Mouse (Mus musculus) adrenal gland, adult (tissue): ENCODE results near the gene Tmem202.

Source experiments
- DNase-seq, 2 experiments: peaks; one replicate each; pipeline ENCODE4 v3.0.0; 2022 to 2023; ENCODE audit warnings: low spot score in 1 of 2; ENCODE audit not compliant: inconsistent age in 2 of 2

Tmem202 gene

DNA sequence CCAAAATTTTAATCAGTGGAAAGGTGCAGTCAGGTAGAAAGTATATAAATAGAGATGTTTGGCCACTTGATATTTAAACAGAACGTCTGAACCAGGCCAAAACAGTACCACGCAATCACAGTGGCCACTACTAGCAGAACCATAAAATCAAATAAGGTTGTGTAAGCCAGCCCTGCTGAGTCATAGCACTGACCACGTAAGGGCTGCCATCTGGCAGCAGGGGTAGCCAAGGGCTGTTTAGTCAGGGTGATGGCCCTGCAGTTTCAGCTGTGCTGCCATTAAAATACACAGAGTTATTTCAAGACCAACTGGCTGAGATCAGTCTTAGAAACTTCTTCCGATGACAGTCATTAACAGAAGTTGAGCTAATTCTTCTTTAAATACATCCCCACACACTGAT lies 5.8 kb downstream of the Tmem202 start:
- DNase-seq = peak; percentile 79 to 92

DNA sequence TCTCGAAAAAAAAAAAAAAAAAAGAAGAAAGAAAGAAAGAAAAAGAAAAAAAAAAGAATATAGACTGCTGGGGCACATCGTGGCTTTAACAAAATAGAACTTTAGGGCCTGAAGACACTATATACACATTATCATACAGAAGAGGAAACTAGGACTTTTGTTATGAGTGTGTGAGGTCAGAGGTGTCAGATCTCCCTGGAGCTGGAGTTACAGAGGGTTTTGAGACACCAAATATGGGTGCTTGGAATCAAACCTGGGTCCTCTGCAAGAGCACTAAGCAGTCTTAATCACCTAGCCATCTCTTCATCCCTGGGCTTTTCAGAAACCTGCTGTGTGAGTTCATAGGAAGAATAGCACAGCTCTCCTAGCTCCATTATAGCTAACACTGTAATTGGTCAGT lies 6.2 kb downstream of the Tmem202 start:
- no peak for DNase-seq

DNA sequence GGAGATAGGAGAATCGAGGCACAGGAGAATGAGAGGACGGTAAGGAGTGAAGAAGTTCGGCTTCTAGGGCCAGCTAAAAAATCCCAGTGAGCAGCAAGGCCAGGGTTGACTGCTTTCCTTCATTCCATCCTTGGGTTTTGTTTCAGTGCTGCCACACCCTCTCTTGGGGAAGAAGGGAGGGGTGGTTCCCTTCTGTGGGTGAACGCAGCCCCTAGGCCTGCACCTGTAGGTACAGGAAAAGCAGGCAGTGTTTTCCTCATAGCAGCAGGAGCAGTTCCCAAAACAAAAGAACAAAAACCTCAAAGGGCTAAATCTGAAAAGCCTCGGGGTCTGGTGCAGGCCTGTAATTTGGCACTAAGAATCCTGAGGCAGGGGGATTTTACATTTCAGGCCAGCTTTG lies 8.0 kb downstream of the Tmem202 start:
- no peak for DNase-seq

DNA sequence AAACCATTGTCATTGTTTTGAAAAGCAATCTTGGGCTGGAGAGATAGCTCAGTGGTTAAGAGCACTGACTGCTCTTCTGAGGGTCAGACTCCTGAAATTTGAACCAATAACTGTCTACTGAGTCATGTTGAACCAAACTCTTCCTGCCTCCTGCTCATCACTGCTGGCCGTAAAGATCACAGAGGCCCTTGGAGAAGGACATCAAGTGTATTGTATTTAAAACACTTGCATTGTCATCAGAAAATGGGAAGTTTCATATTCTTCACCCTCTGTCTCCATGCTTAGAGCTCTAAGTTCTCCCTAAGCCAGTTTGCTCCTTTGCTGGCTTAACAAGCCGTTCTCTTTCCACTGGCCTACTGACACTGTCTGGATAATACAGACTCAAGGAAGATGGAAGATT lies 11.4 kb downstream of the Tmem202 start:
- no peak for DNase-seq

DNA sequence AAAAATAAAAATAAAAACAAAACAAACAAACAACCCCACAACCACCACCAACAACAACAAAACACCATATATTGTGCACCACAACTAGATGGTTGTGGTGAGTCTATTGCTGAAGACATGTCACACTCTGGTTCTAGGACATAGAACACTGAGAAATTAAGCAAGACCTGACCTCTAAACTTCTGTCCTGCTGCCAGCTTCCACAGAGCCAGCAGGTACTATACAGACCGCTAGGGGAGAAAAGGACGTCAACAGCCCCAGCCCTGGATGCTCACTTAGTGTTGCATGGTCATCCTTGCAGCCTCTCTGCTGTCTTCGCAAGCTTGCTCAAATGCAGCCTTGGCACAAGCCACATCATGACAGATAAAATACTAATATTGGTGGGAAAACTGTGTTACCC lies 12.1 kb downstream of the Tmem202 start:
- peak in 1 of 2 experiments; percentile 52 for DNase-seq

DNA sequence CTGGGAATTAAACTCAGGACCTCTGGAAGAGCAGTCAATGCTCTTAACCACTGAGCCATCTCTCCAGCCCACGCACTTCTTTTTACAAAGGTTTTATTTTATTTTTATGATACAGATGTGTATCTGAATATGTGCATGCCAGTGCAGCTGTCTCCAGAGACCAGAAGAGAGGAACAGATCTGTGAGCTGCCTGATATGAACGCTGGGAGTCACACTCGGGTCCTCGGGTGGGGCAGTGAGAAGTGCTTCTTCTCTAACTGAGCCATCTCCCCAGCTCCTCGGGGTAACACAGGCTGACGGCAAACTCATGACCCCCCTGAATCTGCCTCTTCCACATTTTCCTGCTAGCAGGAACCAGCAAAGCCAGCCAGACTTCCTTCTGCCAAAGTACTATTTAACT lies 12.9 kb downstream of the Tmem202 start:
- peak in 1 of 2 experiments; percentile 19 for DNase-seq

DNA sequence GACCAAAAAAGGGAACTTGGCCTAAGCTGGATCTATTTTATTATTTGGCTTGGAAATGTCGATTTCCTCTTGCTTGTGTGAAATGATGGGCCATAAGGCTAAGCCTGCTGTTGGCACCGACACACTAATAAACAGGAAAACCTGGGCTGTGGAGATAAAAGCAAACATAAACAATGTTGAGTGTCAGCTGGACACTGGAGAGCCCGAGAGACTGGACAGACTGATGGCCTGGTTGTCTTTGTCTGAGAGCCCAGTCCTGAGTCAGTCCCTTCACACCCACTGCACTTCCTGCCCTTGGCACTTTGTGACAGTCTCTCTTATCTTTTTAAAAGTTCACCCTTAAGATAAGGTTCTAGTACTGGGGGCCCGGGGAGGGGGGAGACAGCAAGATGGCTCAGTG lies 16.7 kb downstream of the Tmem202 start:
- peak; percentile 59 to 78 for DNase-seq

DNA sequence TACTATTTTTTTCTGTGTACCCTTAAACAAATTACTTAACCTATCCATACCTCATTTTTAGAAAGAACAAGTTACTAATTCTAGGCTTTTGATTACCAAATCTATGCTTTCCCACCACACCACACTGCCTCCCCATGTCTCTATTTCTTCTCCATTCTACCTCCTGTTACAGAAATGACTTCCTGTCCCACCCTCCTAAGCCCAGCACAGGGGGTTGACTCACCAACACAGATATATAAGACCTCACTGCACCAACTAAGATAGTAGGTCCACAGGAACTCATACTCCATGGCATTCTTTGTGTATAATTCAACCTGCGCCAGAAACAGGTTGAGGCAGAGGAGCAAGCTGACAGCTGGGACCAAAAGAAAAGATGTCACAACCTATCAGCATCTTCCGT lies 20.3 kb downstream of the Tmem202 start:
- DNase-seq = no peak

DNA sequence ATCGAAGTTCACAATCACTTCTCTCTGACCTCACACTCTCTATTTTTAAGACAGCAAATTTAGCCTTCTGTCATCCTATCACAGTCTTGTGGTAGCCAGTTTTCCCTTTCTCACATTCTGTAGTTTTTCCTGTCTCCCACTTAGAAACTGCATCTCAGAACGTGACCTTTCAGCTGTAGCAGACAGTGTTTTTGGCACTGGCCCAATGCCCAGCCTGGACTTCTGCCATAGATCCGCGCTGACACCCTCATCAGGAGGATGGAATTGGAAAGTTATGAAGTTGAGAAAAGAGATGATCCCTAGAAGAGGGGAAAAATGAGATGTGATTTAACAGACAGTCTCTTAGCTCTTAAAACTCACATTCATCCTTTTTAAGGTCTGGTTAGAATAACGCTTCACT lies 20.7 kb downstream of the Tmem202 start:
- peak; percentile 79 to 88 for DNase-seq

DNA sequence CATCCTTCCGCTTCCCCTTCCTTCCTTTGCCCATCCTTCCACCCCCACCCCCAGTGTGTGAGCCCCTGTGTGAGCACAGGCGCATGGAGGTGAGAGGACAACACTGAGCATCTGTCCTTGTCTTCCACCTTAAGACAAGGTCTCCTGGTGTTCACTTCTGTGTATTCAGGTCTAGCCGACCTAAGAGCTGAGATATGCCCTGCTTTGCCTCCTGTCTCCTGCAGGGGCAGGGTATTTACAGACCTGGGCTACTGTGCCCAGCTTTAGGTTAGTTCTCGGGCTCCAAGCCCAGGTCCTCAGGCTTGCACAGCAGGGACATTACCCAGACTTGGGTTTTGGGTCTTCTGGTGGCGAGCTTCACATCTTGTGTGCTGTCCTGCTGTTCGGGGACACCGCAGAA lies 22.5 kb downstream of the Tmem202 start:
- DNase-seq = no peak

DNA sequence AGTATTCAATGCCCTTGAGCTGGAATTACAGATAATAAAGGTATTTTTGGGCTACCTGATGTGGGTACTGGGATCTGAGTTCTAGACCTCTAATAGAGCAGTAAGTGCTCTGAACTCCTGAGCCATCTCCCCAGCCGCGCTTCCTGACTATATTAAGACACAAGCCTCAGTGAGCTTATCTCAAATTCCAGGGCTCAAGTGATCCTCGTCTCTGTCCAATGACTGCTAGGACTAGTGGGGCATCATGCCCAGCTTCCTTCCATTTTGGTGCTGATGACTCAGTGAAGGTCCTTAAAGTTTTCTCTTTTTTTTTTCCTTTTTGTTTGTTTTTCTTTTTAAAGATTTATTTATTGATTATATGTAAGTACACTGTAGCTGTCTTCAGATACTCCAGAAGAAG lies 24.6 kb downstream of the Tmem202 start:
- no peak for DNase-seq

DNA sequence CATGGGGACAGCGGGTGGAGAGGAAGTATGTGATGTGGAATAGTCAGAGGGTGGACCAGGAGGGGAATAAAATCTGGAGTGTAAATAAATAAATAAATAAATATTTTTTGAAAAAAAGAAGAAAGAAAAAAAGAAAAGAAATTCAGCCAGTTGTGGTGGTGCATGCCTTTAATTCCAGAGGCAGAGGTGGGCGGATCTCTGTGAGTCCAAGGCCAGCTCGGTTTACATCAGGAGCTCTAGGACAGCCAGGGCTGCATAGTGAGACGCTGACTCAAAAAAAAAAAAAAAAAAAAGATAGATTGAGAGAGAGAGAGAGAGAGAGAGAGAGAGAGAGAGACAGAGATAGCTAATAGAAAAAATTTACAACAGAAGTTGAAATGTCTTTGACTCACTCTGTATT lies 27.3 kb downstream of the Tmem202 start:
- no peak for DNase-seq

DNA sequence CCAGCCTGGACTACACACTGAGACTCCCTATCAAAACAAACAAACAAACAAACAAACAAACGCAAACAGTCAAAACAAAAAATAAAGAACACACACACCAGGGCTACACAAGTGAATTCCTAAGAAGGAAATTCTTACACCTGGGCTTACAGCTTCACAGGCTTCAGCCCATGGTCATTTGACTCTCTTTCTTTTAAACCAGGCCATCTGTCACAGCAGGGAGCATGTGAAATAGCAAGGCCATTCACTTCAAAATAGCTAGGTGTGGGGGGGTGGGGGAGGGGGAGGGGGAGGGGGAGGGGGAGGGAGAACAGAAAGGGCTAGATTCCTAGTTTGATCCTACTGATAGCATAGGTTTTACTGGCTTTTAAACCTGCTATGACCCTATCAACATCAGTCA lies 31.5 kb downstream of the Tmem202 start:
- DNase-seq = no peak

DNA sequence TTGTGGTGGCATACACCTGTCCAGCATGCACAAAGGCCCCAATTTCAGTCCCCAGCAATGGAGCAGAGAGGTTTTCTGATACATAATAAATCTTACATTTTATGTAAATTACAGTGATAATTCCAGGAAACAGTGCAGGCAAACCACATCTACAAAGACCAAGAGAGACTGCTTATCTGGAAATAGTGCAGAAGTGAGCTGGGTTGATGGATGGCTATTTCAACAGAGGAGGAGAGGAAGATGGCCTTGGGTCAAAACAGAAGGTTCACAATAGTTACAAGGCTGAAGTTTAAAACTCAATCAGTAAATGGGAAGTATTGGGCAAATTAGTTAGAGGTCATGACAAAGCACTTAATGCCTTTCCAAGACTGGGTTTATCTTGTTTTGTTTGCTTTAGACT lies 52.3 kb downstream of the Tmem202 start:
- DNase-seq = peak; percentile 32 to 85

DNA sequence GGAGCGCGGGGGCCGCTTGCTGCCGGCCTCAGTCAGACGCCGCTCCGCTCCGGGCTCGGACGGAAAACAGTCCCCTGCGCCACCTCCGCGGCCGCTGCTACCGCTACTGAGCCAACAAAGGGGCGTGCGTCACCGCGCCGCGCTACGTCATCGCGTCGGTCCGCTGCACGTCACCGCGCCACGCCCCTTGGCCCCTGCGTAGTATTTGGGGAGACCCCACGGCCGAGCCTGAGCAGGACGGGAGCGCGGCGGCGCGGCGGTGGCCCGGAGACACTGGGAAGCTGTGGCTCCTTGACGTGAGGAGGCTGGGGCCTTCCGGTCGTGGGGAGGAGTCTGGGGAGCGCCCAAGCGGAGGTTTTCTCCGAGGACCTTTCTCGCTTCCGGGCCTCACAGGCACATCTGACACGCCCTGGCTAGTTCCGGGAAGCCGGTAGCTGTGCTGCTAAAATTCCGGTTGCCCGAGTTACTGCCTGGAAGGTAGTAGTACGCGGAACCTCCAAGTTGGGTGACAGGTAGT lies 53.0 kb downstream of the Tmem202 start, which contains the start of gene Arih1:
Gene Arih1, minus strand, starts transcription at position 70 of the 517 bp plus-strand sequence.
- DNase-seq = peak; percentile 99 to 100

DNA sequence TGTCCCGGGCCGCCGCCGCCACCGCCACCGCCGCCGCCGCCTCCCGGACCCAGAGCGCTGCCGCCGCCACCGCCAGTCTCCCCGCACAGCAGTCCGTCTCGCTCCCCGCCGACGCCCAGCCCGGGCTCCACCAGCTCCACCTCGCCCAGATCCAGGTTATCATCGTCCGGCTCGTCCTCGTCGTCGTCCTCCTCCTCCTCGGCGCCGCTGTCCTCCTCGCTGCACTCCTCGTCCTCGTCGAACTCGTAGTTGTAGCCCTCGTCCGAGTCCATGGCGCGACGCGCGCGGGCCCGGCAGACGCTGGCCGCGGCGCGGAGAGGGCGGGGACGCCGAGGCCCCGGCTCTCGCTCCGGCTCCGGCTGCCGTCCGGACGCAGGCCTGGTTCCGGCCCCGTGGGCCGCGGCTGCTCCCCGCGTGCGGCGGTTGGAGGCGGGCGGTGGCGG lies 53.5 kb downstream of the Tmem202 start:
- DNase-seq = no peak

DNA sequence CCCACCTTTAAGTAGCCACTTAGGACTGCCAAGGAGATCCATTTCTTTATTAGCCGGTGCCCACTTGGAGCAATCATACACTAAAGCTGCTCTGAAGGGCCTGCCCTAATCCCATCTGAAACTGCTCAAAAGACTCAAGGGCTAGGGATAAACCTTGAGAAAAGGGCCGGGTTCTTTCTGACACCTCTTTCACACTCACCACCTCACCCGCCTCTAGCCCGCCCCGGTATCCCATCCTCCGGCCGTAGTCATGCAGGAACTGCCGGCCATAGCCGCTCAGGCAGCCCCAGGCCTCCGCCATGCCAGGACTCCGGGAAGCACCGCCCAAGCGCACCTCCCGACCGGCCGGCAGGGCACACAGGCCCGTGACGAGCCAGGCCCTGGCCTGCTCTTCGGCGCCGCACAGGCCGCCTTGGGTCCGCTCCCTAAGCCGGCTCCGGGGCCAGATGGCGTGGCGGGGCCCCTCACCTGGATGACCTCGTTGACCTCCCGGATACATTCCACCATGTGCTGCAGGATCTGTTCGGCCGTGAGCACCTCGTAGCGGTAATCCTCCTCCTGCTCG lies 54.1 kb downstream of the Tmem202 start:
- DNase-seq = peak; percentile 85 to 93

DNA sequence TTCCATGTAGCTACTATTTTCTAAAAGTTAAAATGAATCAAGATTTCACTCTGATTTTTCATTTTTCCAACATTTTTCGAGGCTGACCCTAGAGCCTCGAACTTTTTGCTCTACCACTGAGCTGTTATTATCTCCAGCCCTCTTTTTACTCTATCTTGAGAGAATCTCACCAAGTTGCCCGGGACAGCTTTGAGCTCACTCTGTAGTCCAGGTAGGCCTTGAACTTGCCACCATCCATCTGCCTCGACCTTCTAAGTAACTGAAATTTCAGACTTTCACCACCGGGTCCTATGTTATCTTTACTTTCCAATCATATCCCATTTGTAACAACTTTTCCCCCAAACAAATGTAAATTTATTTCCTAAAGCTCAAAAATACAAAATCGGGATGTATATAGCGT lies 54.9 kb downstream of the Tmem202 start:
- peak; percentile 14 to 70 for DNase-seq

DNA sequence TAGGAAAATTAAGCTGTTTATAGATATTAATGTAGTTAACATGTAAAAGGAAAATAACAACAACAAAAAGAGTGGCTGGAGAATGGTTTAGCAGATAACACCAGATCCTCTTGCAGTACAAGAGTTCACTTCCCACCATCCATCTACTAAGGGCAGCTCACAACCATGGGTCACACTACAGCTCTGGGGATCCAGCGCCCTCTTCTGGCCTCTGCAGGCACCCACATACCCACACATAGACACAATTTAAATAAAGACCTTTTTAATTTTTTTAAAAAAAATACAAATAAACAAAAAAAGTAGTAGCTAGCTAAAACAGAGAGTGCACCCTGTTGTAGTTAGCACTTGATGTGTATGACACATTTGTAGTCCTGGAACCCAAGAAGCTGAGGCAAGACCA lies 57.2 kb downstream of the Tmem202 start:
- DNase-seq = peak; percentile 49 to 76

DNA sequence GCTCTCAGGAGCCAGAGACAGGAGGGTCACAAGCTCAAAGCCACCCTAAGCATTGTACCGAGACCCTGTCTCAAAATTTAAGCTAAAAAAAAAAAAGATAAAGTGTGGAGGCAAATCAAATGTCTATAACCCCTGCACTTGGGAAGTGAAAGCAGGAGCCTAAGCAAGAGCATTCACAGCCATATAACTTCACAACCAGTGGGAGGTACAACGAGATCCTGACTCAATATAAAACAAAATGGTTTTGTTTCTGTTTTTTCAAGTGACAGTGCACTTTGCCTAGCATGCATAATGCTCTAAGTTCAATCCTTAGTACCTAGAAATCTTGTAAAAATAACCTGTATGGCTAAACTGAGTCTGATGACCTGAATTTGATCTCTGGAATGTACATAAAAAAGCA lies 63.0 kb downstream of the Tmem202 start:
- DNase-seq = no peak

DNA sequence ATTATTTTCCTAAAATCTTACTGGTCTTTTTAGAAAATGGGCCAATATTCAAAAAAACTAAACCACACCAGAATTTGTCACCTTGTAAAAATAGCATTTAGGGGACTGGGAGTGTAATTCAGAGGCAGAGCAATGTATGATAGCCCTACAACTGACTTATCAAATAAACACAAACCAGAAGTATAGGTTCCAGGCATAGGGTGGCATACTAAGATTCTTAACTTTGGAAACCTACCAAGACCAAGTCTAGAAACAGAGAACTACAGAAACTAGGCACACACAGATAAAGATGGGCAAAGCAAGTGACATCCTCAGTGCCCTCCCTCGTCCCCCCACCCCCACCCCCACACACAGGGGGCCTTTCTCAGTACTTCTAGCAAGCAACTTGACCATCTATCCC lies 64.8 kb downstream of the Tmem202 start:
- no peak for DNase-seq

DNA sequence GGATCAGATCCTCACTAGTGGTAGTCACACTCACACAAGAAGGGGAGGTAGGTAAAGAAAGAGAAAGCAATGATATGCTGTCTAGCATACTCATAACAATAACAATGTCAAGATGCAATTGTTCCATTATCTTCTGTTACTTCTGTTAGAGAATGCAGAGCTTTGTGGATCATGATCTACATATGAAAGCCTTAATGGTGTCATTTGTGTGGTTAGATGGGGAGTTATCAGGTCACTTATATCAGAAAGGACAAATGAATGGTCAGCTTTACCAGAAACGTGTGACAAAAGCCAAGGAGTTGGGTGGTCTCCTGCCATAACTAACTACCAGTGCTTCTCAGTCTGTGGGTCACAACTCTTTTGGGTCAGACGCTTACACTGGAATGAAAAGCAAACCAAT lies 66.5 kb downstream of the Tmem202 start:
- peak in 1 of 2 experiments; percentile 17 for DNase-seq

DNA sequence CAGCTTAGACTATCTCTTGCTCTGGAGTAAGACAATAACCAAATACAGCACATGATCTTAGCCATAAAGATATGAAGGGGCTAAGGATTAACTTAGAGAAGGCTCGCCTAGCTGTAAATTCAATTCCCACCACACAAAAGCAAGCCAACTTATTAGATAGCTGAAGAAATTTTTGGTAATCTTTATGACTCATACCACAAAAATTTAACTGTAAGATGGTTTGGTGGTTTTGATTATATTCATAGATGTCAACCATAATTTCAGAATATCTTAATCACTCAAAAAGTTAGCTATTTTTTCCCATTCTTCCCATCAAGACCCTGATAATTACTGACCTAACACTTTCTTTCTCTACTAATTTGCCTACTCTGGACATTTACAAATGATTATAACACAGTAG lies 70.2 kb downstream of the Tmem202 start:
- no peak for DNase-seq
